Mouse (Mus musculus) megakaryocyte, adult 5-6 weeks (primary cell): ENCODE results near the gene Grem2. TPM values are rescaled to one million over a fixed set of nuclear protein-coding genes. Genes with fewer than 3 reads are reported as not detected.

Experiments used
- ATAC-seq: 2 replicates; pipeline ENCODE4 v1.8.0; 2016; ENCODE audit warnings: mild to moderate bottlenecking, inconsistent platforms; ENCODE audit not compliant: poor library complexity, severe bottlenecking
- total RNA-seq, 2 experiments: library from RNA; stranded (forward) in 1 of 2; stranded (reverse) in 1 of 2; fragments of 153-499, 151-499 nt in 1 of 2; fragments of 221-1000, 200-1000 nt in 1 of 2; gene quantifications; 2 replicates each; pipeline versions ENCODE4 v1.2.3 to v1.2.4; 2015 to 2017

Grem2 gene
- total RNA-seq, 2 experiments from 2014 or later: not detected

- no peak for ATAC-seq
Observed at GRCm38 (mm10) chr1:174811846-174812245, 109.8 kb downstream of the Grem2 start.

GRCm38 (mm10) chr1:174788617-174789016 lies 133.0 kb downstream of the Grem2 start:
- no peak for ATAC-seq
